Comparison of ENCODE assay signal across 10 mouse cellular contexts in the genomic region with DNA sequence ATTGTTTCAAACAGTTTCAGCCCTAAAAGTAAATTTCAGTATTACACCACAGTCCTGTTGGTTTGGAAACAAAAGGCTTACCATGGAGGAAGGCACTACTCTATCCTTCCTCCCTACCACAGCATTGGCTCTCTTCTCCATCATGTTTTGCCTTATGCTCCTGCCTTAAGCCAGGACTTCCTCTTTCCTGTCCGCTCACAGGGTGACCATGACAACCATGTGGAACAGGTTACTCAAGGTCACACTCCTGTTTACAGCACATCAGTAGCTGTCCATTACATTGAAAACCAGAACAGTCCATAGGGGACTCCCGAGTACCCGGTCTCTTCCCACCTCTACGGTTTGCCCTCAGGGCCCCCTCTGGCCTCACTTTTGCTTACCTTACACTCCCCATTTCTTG.
"Had no signal": no experiment of that assay in that cellular context is flagged by ENCODE, and none has a peak within 500 bp of the region (broad histone marks: within the 10 kb centered on the region; RNA-seq: fewer than 3 reads in every experiment).

No protein-coding gene starts in this region.

- H3K9ac ChIP-seq: limb, embryonic 15.5 days; liver, embryonic 13.5 days; neural tube, embryonic 13.5 days had no signal

- H3K4me1 ChIP-seq: limb, embryonic 15.5 days; liver, embryonic 13.5 days; midbrain, embryonic 10.5 days; neural tube, embryonic 13.5 days had no signal

- H3K9me3 ChIP-seq: limb, embryonic 15.5 days; liver, embryonic 13.5 days; midbrain, embryonic 10.5 days had no signal

- H3K4me3 ChIP-seq: limb, embryonic 15.5 days; liver, embryonic 13.5 days; midbrain, embryonic 10.5 days; neural tube, embryonic 13.5 days had no signal

- H3K36me3 ChIP-seq: midbrain, embryonic 10.5 days had no signal

- DNase-seq: kidney, adult 18-20 months; kidney, postnatal 14 days; liver, embryonic 13.5 days; lung, adult 18-20 months; midbrain, embryonic 14.5 days; right cerebral cortex, adult 18-20 months; right cerebral cortex, postnatal 25 days had no signal

- H3K27me3 ChIP-seq: limb, embryonic 15.5 days; liver, embryonic 13.5 days; neural tube, embryonic 13.5 days had no signal

- H3K4me2 ChIP-seq: limb, embryonic 15.5 days; liver, embryonic 13.5 days; neural tube, embryonic 13.5 days had no signal

- H3K27ac ChIP-seq: limb, embryonic 15.5 days; liver, embryonic 13.5 days; midbrain, embryonic 10.5 days; neural tube, embryonic 13.5 days had no signal
